Mouse (Mus musculus) layer of hippocampus, adult 9-10 months (tissue): Measurements from ENCODE around the gene Hemgn.

ENCODE experiments used
- DNase-seq: peaks from one replicate; pipeline ENCODE4 v3.0.0; 2022; ENCODE audit warnings: low spot score

Gene Hemgn

DNA sequence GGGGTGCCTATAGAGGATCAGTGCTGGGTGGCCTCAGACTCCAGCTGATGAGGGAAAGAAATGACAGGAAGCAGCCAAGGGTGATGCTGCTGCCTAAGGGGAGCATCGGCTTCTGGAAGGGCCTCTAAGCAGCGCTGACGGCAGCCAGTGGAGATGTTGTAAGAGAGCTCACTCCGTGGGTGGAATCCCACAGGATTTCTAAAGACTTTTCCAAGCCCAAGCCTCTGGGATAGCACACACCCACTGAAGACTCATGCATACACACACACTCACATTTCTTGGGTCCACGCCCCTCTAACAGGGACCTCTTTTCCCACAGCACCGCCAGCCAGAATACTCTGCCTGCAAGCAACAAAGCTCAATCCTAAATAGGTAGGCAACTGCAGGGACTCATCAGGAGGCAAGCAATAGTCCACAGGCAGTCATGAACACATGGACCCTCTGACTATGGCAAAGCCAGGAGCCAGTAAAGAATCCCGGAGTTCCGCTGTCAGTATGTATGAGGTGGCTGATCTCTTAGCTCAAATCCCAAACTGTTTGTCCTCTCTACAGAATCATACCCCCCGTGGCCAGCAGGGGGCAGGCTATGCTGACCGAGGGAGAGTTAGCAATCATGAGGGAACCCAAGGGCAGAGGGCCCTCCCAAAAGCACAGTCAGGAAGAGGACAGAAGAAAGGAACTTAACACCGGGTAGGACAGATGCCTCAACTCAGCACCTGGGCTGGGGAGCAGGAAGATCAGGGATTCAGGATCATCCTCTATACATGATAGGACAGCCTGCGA is 56.8 kb downstream of the Hemgn start:
- no peak for DNase-seq

DNA sequence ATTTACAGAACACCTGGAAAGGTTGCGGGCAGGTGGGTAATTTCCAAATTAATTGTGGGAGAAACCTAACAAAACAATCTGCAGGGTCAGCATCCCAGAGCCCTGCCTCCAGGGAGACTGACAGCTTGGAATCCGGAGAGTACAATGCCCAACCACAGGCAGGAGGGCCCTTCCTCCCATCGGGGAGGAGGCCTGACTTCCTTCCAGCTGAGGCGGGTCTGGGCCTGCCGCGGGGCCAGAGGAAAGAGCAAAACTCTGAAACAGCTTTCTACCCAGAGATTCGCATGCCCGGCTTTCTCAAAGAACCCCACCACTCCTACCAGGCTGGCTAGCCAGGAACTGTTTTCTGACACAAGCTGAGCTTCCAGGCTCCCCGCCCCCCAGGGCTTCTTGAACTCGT is 60.3 kb downstream of the Hemgn start:
- no peak for DNase-seq

DNA sequence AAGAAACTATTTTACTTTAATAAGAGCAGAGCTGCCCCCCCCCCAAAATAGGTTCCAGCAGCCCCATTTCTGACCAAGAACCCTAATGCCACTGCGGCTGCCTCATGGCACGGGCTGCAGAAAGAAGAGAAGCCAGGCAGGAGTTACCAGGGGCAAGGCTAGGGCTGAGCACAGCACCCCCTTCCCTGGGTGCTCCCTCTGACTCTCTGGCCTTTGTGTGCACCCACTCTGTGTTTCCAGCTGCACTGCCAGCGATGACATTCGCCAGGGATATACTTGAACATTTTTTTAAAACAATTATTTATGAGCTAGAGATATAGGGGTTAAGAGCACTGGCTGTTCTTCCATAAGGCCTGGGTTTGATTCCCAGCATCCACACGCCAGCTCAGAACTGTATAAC is 63.8 kb downstream of the Hemgn start:
- DNase-seq, result no peak

DNA sequence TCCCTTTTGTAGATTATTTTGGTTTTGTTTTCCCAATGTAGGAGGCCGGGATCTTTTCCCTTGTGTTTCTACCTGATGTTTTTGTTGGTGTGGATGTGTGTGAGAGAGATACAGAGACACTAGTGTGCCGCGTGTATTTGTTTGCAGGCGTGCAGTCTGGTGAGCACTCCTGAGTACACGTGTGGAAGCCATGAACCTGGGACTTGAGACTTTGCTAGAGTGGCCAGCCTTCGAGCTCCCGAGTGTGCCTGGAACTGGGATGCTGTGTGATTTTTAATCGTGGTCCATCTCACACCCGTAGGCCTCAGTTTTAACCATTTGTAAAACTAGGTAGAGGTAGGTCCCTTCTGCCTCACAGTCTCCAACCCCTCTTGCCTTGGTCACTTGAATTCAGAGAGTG is 64.4 kb downstream of the Hemgn start:
- no peak for DNase-seq

DNA sequence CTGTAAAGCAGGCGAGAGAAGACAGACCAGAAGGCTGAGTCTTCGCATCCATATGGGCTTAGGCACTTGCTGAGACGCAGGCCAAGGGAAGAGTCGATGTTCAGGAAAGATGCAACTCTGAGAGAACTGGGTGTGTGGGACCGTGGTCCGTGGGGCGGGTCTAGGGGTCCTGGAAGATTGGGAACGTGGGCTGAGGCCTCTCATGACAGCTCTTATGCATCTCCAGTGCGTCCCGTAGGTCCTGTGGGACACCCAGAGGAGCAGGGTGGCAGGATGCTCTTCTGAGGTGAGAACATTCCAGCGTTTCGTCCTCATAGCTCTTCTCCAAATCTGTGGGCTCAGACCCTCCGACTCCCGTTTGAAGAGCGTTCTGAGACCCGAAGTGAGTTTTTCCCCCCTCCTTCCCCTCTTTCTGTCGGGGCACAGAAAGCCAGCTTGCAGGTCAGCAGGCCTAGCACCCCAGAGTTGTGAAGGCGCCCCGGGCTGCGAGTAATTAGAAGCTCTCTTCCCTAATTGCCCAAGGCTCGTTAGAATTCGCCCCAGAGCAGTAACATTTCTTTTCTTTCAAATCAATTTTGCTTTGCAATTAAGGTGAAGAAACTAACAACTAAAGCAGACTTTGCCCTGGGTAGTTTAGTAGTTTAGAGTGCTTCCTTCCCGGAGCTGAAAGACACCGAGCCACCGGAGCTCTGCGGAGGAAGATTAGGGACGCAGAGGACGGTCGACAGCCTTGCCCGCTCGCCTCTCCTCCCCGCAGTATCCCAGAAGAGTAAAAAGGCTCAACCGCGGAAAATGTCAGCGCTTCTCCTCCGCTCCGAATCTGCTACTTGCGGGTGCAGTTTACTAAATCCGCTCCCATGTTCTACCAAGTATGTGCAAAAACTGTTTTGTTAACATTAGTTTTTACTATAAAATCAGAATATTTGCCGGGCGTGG is 65.5 kb downstream of the Hemgn start:
- no peak for DNase-seq

DNA sequence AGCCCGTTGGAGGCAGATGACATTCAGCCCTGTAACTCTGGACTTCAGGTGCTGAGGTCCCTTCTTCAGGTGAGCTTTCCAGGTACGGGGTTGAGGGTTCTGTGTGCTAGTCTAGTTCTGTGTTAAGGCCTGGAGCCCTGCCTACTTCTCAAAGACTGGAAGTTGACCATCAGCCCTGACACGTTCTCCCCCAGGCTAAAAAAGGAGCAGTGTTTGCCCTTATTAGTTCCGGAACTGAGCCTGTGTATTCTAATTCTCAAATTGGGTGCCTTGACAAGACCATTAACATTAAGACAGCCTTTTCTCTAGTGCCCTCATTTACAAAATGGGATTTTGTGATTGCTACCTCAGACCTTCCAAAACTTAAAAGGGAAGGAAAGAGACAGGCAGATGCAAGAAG is 66.2 kb downstream of the Hemgn start:
- no peak for DNase-seq

DNA sequence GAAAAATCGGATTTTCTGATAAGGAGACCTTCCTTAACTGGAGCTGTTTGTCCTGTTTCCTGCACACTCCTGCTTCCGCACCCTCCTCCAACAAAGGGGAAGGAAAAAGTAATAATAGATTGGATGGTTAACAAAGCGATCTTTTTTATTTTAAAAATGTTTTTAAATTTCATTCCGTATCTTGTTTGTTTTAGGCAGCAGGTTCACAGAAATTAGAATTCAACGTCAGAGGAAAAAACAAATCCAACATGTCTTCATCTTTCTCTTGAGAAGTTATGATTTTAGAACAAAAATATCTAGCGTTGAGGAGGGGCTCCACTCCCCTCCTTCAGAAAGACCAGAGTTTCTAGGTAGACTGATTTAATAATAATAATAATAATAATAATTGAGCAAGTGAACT is 67.1 kb downstream of the Hemgn start:
- DNase-seq, result no peak

DNA sequence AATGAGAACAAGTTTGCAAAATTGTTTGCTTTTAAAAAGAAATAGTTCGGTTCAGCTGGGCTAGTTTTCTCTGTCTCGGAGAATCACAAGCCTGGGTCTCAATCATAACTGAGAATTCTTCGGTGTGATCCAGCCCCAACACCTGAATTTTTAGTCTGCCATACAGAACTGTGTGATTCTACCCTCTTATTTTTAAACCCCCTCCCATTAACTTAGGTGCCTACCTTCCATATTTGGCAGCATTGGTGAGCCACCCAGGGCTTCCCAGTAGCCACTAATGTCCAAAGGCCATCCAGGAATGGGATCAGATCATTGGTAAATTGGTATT is 67.6 kb downstream of the Hemgn start:
- DNase-seq, result no peak

DNA sequence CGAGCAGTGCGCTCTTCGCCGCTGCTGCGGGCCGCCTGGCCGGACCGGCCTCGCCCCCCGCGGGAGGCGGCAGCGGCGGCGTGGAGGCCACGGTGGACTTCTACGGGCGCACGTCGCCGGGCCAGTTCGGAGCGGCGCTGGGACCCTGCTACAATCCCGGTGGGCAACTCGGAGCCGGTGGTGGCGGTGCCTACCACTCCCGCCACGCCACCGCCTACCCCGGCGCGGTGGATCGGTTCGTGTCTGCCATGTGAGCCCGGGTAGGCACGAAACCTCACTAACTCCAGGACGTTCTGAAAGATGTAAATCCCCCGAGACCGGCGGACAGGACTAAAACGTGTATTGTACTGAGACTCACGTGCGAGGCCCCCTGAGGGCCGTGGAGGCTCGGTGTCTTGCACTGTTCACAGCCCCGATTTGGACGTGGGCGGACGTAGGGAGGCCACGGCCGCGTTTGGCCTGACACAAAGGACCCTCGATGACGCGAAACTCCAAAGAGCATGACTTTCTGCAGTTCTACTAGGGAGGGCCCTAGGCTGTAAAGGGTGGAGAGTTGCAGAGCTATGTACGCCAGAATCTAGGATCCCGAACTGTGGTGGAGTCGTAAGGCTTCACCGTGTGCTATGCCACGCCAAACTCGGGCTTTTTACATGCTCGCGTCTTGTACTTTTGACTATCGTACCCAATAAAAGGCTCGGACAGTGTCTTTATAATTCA is 68.1 kb downstream of the Hemgn start:
- no peak for DNase-seq

DNA sequence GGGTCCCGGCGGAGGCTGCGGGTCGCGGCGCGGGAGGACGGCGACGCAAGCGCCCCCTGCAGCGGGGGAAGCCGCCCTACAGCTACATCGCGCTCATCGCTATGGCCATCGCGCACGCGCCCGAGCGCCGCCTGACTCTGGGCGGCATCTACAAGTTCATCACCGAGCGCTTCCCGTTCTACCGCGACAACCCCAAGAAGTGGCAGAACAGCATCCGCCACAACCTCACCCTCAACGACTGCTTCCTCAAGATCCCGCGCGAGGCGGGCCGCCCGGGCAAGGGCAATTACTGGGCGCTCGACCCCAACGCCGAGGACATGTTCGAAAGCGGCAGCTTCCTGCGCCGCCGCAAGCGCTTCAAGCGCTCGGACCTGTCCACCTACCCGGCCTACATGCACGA is 69.0 kb downstream of the Hemgn start:
- no peak for DNase-seq
